Mouse (Mus musculus) liver, adult 2 months (tissue): Measurements from ENCODE around the gene Slc16a12.

Experiments
- CTCF ChIP-seq: fragments of 200-500 bp; IDR thresholded peaks from 2 replicates; pipeline ENCODE4 v1.5.1; 2011; ENCODE audit warnings: low read depth, low read length, control low read depth
- POLR2A ChIP-seq: fragments of 200-500 bp; IDR thresholded peaks from 2 replicates; pipeline ENCODE4 v1.6.1; 2011; ENCODE audit warnings: low read length, control low read depth; ENCODE audit not compliant: insufficient read depth; ENCODE audit errors: extremely low read depth

DNA sequence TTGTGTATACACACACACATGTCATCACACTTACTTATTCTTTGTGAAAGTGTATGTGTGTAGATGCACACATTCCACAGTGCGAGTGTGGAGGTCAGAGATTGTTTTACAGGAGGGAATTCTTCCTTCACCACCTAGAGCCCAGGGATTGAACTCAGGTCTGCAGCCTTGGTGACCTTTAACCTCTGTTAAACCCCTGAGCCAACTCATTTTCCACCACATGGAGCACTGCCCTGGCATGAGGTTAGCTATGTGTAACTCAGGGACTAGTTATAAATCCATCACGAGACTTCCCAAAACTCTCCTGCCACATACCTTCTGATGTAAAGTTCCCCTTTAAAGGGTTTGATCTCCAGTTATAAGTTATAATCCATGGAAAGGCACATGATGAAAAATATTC is 38.9 kb downstream of the Slc16a12 start:
- no peak for TF ChIP-seq POLR2A
- no peak for TF ChIP-seq CTCF
